Mouse (Mus musculus) heart, postnatal 0 days (tissue): ENCODE data around the gene Agl. TPM values are rescaled to one million over a fixed set of nuclear protein-coding genes. Genes with fewer than 3 reads are reported as not detected.

Experiments used
- ATAC-seq: fragments of 200-750 bp; cut with Nextera tagmentation; 2 replicates; pipeline ENCODE4 v1.8.0; 2017; ENCODE audit warnings: low read depth, moderate number of reproducible peaks, moderate library complexity; ENCODE audit not compliant: insufficient read depth
- DNase-seq: peaks from one replicate; pipeline ENCODE4 v3.0.0-alpha.2; 2016; ENCODE audit warnings: low spot score
- H3K27ac ChIP-seq: fragments of 300-500 bp; sonication (generic); 2 replicates; pipeline ENCODE4 v1.5.1; 2014; ENCODE audit warnings: low read depth, mild to moderate bottlenecking
- H3K27me3 ChIP-seq: fragments of 300-500 bp; sonication (generic); 2 replicates; pipeline ENCODE4 v1.6.1; 2014; ENCODE audit warnings: low read length, mixed read lengths; ENCODE audit not compliant: control insufficient read depth, insufficient read depth
- H3K36me3 ChIP-seq: fragments of 300-500 bp; sonication (generic); replicated peaks from 2 replicates; pipeline ENCODE4 v1.6.1; 2014; ENCODE audit warnings: low read length, mixed read lengths; ENCODE audit not compliant: control insufficient read depth, insufficient read depth
- H3K4me1 ChIP-seq: fragments of 300-500 bp; sonication (generic); 2 replicates; pipeline ENCODE4 v1.6.1; 2014; ENCODE audit warnings: antibody characterized with exemption; ENCODE audit not compliant: control insufficient read depth, insufficient read depth
- H3K4me2 ChIP-seq: fragments of 300-500 bp; sonication (generic); 2 replicates; pipeline ENCODE4 v1.6.1; 2014; ENCODE audit warnings: low read depth, mild to moderate bottlenecking, low read length, moderate library complexity
- H3K4me3 ChIP-seq: fragments of 300-500 bp; sonication (generic); 2 replicates; pipeline ENCODE4 v1.5.1; 2014; ENCODE audit warnings: low read depth, low read length
- H3K9ac ChIP-seq: fragments of 300-500 bp; sonication (generic); replicated peaks from 2 replicates; pipeline ENCODE4 v1.6.1; 2014; ENCODE audit warnings: low read depth, low read length, mixed read lengths
- H3K9me3 ChIP-seq: fragments of 300-500 bp; sonication (generic); replicated peaks from 2 replicates; pipeline ENCODE4 v1.6.1; 2016; ENCODE audit warnings: low read length; ENCODE audit not compliant: control insufficient read depth
- CTCF ChIP-seq: IDR thresholded peaks from 2 replicates; pipeline ENCODE4 v1.5.1; 2016; ENCODE audit warnings: antibody characterized with exemption, control low read depth, low read depth
- EP300 ChIP-seq: IDR thresholded peaks from 2 replicates; pipeline ENCODE4 v1.6.1; 2016; ENCODE audit warnings: antibody characterized with exemption, low read depth
- WGBS: fragments of 180-500 bp; shearing (Covaris S2); extraction: QIAGEN DNeasy Blood & Tissue Kit; methylation state at CpG from one replicate; pipeline ENCODE4 v1.1.7; 2014; 5-methylcytosine and 5-hydroxymethylcytosine counted together
- polyA plus RNA-seq: library from polyadenylated mRNA; unstranded; fragments of >200 nt; fragmentation: Nextera tagmentation; extraction: Ambion mirVana; gene quantifications from 2 replicates; pipeline ENCODE4 v1.2.1, GENCODE M21; 2015
- total RNA-seq: library from RNA; depleted of rRNA; stranded (reverse); fragments of >200 nt; gene quantifications from 2 replicates; pipeline ENCODE4 v1.2.3, GENCODE M21; 2014; ENCODE audit warnings: low replicate concordance

The Agl gene
- total and polyA plus RNA-seq, 2 experiments from 2014 or later, result 75.0 to 242 TPM

DNA sequence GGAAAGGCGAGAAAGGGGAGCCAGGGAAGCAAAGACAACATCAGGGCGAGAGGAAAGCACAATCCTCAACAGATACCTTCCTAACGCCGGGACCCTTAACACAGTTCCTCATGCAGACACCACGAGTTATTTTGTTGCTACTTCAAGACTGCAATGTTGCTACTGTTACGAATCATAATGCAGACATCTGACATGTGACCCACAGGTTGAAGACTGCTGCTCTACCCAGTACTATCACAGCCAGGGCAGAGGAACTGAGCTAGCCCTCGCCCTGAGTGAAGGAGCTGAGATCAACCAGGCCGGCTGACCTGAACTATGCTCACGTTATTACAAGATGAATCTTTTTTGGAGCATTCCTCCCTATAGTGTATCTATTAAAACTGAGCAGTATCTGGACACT is 67.0 kb downstream of the Agl start:
- TF ChIP-seq CTCF, result no peak
- no peak for TF ChIP-seq EP300
- no peak overlapping the region for H3K9ac ChIP-seq
- H3K4me3 ChIP-seq, result no peak overlapping the region
- H3K27me3 ChIP-seq, result no peaks in the 10 kb centered on the region
- no peak overlapping the region for H3K4me2 ChIP-seq
- H3K9me3 ChIP-seq, result no peaks in the 10 kb centered on the region
- ATAC-seq (no peak), DNase-seq (no peak)
- H3K27ac ChIP-seq, result no peak overlapping the region
- no peaks in the 10 kb centered on the region for H3K4me1 ChIP-seq
- 66% methylated on average over 9 of the region's 9 CpGs for WGBS
- peaks cover 28% of the 10 kb centered on the region for H3K36me3 ChIP-seq

DNA sequence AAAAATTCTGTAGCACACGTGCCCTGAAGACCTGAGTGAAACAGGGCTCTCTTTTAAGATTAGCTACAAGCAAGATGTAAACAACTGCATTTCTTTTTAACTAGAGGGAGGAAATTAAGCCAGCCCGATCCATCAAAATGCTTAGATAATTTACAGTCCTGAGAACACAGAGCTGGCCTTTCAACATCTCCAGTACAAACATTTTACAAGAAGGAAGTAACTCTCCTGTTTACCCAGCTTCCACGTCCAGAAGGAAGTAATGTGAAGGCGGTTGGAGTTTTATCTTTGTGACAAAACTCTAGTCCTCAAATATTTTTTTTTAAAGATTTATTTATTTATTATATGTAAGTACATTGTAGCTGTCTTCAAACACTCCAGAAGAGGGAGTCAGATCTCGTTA is 67.9 kb downstream of the Agl start:
- H3K27me3 ChIP-seq, result no peaks in the 10 kb centered on the region
- DNase-seq (no peak), ATAC-seq (no peak)
- H3K4me3 ChIP-seq, result no peak overlapping the region
- no peaks in the 10 kb centered on the region for H3K4me1 ChIP-seq
- peaks cover 22% of the 10 kb centered on the region for H3K36me3 ChIP-seq
- no peak overlapping the region for H3K4me2 ChIP-seq
- H3K9me3 ChIP-seq, result no peaks in the 10 kb centered on the region
- TF ChIP-seq CTCF (no peak), EP300 (no peak)
- H3K27ac ChIP-seq, result no peak overlapping the region
- H3K9ac ChIP-seq, result no peak overlapping the region
- 74% methylated on average over 5 of the region's 5 CpGs for WGBS

DNA sequence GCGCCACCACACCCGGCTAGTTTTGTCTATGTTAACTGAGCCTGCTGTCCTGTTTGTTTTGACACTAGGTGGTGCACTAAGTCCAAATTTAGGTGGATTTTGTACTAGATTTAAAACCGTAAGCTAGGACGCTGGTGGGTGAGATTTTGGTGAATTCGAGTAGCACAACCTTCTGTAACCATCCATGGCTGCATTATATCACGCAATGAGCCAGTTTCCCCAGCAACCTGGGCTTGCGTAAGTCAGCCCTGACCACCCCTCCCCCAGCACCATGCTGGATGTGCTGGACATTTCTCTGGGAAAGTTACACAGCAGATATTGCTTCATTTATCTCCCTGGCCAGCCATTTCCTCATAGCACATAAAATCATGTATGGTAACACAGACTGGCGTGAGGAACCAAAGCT is 70.6 kb downstream of the Agl start:
- Histone ChIP-seq H3K4me2 (no peak overlapping the region), H3K4me1 (no peaks in the 10 kb centered on the region), H3K27me3 (no peaks in the 10 kb centered on the region), H3K4me3 (no peak overlapping the region), H3K27ac (no peak overlapping the region), H3K9me3 (no peaks in the 10 kb centered on the region), H3K9ac (no peak overlapping the region), H3K36me3 (no peaks in the 10 kb centered on the region)
- WGBS, result 68% methylated on average over 8 of the region's 8 CpGs
- DNase-seq (no peak), ATAC-seq (no peak)
- TF ChIP-seq CTCF, result peak; percentile 12; the same call in 1 of the 2 replicates
- no peak for TF ChIP-seq EP300

GRCm38 (mm10) chr3:116729483-116730174 is 78.3 kb downstream of the Agl start:
- 61% methylated on average over 2 of the region's 2 CpGs for WGBS
- Histone ChIP-seq H3K9me3 (no peaks in the 10 kb centered on the region), H3K4me1 (0 out of 2 replicates have a peak, but pooled peaks cover 6% of the 10 kb centered on the region), H3K9ac (no peak overlapping the region), H3K36me3 (no peaks in the 10 kb centered on the region), H3K4me3 (no peak overlapping the region), H3K27ac (no peak overlapping the region), H3K27me3 (no peaks in the 10 kb centered on the region), H3K4me2 (no peak overlapping the region)
- TF ChIP-seq EP300 (no peak), CTCF (no peak)
- DNase-seq (no peak), ATAC-seq (no peak)

GRCm38 (mm10) chr3:116726807-116727206 is 81.2 kb downstream of the Agl start:
- Histone ChIP-seq H3K9ac (no peak overlapping the region), H3K4me2 (0 out of 2 replicates have a peak overlapping the region, but pooled peaks have one; percentile 15), H3K4me3 (no peak overlapping the region), H3K36me3 (no peaks in the 10 kb centered on the region), H3K4me1 (peaks cover 6% of the 10 kb centered on the region; the same call in 1 of the 2 replicates), H3K9me3 (no peaks in the 10 kb centered on the region), H3K27ac (peak overlapping the region; percentile 48; the same call in 1 of the 2 replicates), H3K27me3 (no peaks in the 10 kb centered on the region)
- TF ChIP-seq CTCF (no peak), EP300 (peak; percentile 74; the same call in 1 of the 2 replicates)
- WGBS, result 42% methylated on average over 9 of the region's 9 CpGs
- peak; percentile 75 for ATAC-seq
- DNase-seq, result peak; percentile 34
